Mouse (Mus musculus) neural tube, embryonic 14.5 days (tissue): ENCODE results near the gene Trim72. TPM values are rescaled to one million over a fixed set of nuclear protein-coding genes. Genes with fewer than 3 reads are reported as not detected.

Experiments used
- ATAC-seq: fragments of 200-750 bp; cut with Nextera tagmentation; 2 replicates; pipeline ENCODE4 v1.8.0; 2017; ENCODE audit warnings: low read depth, mild to moderate bottlenecking, moderate TSS enrichment, moderate library complexity
- H3K27ac ChIP-seq: fragments of 300-500 bp; sonication (generic); 2 replicates; pipeline ENCODE4 v1.5.1; 2014; ENCODE audit warnings: low read depth, mild to moderate bottlenecking, control low read depth, low read length, moderate library complexity, mixed read lengths
- H3K27me3 ChIP-seq: fragments of 300-500 bp; sonication (generic); 2 replicates; pipeline ENCODE4 v1.6.1; 2014; ENCODE audit warnings: low read length; ENCODE audit not compliant: control insufficient read depth, insufficient read depth
- H3K36me3 ChIP-seq: fragments of 300-500 bp; sonication (generic); 2 replicates; pipeline ENCODE4 v1.6.1; 2014; ENCODE audit warnings: low read length, mixed read lengths; ENCODE audit not compliant: control insufficient read depth, insufficient read depth
- H3K4me1 ChIP-seq: fragments of 300-500 bp; sonication (generic); 2 replicates; pipeline ENCODE4 v1.6.1; 2014; ENCODE audit warnings: low read length; ENCODE audit not compliant: control insufficient read depth, insufficient read depth
- H3K4me2 ChIP-seq: fragments of 300-500 bp; sonication (generic); 2 replicates; pipeline ENCODE4 v1.6.1; 2014; ENCODE audit warnings: mild to moderate bottlenecking, low read depth, low read length, control low read depth
- H3K4me3 ChIP-seq: fragments of 300-500 bp; sonication (generic); 2 replicates; pipeline ENCODE4 v1.5.1; 2014; ENCODE audit warnings: low read depth, low read length, control low read depth, mixed read lengths
- H3K9ac ChIP-seq: fragments of 300-500 bp; sonication (generic); replicated peaks from 2 replicates; pipeline ENCODE4 v1.6.1; 2014; ENCODE audit warnings: low read depth, mild to moderate bottlenecking, control low read depth, low read length, mixed read lengths
- H3K9me3 ChIP-seq: fragments of 300-500 bp; sonication (generic); 2 replicates; pipeline ENCODE4 v1.6.1; 2016; ENCODE audit warnings: low read length; ENCODE audit not compliant: control insufficient read depth
- WGBS: fragments of 180-500 bp; shearing (Covaris S2); extraction: QIAGEN DNeasy Blood & Tissue Kit; methylation state at CpG from one replicate; pipeline ENCODE4 v1.1.7; 2014; 5-methylcytosine and 5-hydroxymethylcytosine counted together
- polyA plus RNA-seq: library from polyadenylated mRNA; unstranded; fragments of >200 nt; fragmentation: Nextera tagmentation; extraction: Ambion mirVana; gene quantifications from 2 replicates; pipeline ENCODE4 v1.2.1, GENCODE M21; 2014

The Trim72 gene
- not detected in 2 replicates for polyA plus RNA-seq

GRCm38 (mm10) chr7:128003688-128004087 lies at the start of gene Trim72:
Gene Trim72 (plus strand): TSS chr7:128003949.
- no peak for ATAC-seq
- WGBS: 86% methylated on average over 2 of the region's 2 CpGs
- H3K9me3 ChIP-seq: no peaks in the 10 kb centered on the region
- H3K4me2 ChIP-seq: no peak within 1 kb of the TSS
- H3K36me3 ChIP-seq: no peaks in the 10 kb centered on the region
- H3K9ac ChIP-seq: no peak within 1 kb of the TSS
- no peak within 1 kb of the TSS for H3K27ac ChIP-seq
- H3K4me1 ChIP-seq: no peaks in the 10 kb centered on the region
- H3K4me3 ChIP-seq: no peak within 1 kb of the TSS
- no peaks in the 10 kb centered on the region for H3K27me3 ChIP-seq

- H3K36me3 ChIP-seq: no peaks in the 10 kb centered on the region
- H3K9me3 ChIP-seq: no peaks in the 10 kb centered on the region
- no peak overlapping the region for H3K27ac ChIP-seq
- H3K9ac ChIP-seq: no peak overlapping the region
- H3K4me2 ChIP-seq: no peak overlapping the region
- no peak overlapping the region for H3K4me3 ChIP-seq
- no peaks in the 10 kb centered on the region for H3K4me1 ChIP-seq
- no peaks in the 10 kb centered on the region for H3K27me3 ChIP-seq
- no peak for ATAC-seq
- 61% methylated on average over 5 of the region's 5 CpGs for WGBS
Observed at GRCm38 (mm10) chr7:127959364-127959763, 44.4 kb upstream of the Trim72 start.

- H3K4me2 ChIP-seq: peak overlapping the region; percentile 71
- H3K27me3 ChIP-seq: no peaks in the 10 kb centered on the region; the same call in 1 of the 2 replicates
- ATAC-seq: no peak; the same call in 1 of the 2 replicates
- H3K27ac ChIP-seq: peak overlapping the region; percentile 98
- H3K4me1 ChIP-seq: peaks cover 12% of the 10 kb centered on the region
- H3K4me3 ChIP-seq: peak overlapping the region; percentile 98
- 11% methylated on average over 10 of the region's 10 CpGs for WGBS
- peak overlapping the region; percentile 98 for H3K9ac ChIP-seq
- H3K36me3 ChIP-seq: peaks cover 15% of the 10 kb centered on the region
- no peaks in the 10 kb centered on the region for H3K9me3 ChIP-seq
Observed at GRCm38 (mm10) chr7:127966371-127966918, 37.3 kb upstream of the Trim72 start.

- peaks cover 12% of the 10 kb centered on the region for H3K4me1 ChIP-seq
- H3K27ac ChIP-seq: peak within 1 kb of the TSS; percentile 98
- under 1% methylated on average over 92 of the region's 92 CpGs for WGBS
- ATAC-seq: peak; percentile 93
- peaks cover 23% of the 10 kb centered on the region for H3K36me3 ChIP-seq
- peak within 1 kb of the TSS; percentile 98 for H3K9ac ChIP-seq
- H3K4me3 ChIP-seq: peak within 1 kb of the TSS; percentile 98
- peak within 1 kb of the TSS; percentile 98 for H3K4me2 ChIP-seq
- H3K27me3 ChIP-seq: no peaks in the 10 kb centered on the region; the same call in 1 of the 2 replicates
- H3K9me3 ChIP-seq: no peaks in the 10 kb centered on the region
Observed at GRCm38 (mm10) chr7:127967004-127967921, 36.5 kb upstream of the Trim72 start, which contains the start of gene Fus. Gene Fus (plus strand): TSS chr7:127967457.

- peak overlapping the region; percentile 98 for H3K27ac ChIP-seq
- ATAC-seq: no peak
- H3K4me2 ChIP-seq: peak overlapping the region; percentile 98
- no peaks in the 10 kb centered on the region; the same call in 1 of the 2 replicates for H3K27me3 ChIP-seq
- H3K4me1 ChIP-seq: peaks cover 12% of the 10 kb centered on the region
- peak overlapping the region; percentile 98 for H3K4me3 ChIP-seq
- no peaks in the 10 kb centered on the region for H3K9me3 ChIP-seq
- H3K9ac ChIP-seq: peak overlapping the region; percentile 98
- H3K36me3 ChIP-seq: peaks cover 32% of the 10 kb centered on the region
- 2% methylated on average over 42 of the region's 42 CpGs for WGBS
Observed at GRCm38 (mm10) chr7:127967922-127968828, 35.6 kb upstream of the Trim72 start.

- Histone ChIP-seq H3K4me2 (no peak overlapping the region), H3K27ac (0 out of 2 replicates have a peak overlapping the region, but pooled peaks have one; percentile 23), H3K9me3 (no peaks in the 10 kb centered on the region), H3K9ac (no peak overlapping the region), H3K27me3 (no peaks in the 10 kb centered on the region), H3K4me1 (peaks cover 2% of the 10 kb centered on the region; the same call in 1 of the 2 replicates), H3K4me3 (no peak overlapping the region), H3K36me3 (peaks cover 88% of the 10 kb centered on the region)
- no peak for ATAC-seq
- WGBS: 92% methylated on average over 2 of the region's 2 CpGs
Observed at GRCm38 (mm10) chr7:127974413-127974930, 29.3 kb upstream of the Trim72 start.

- H3K4me1 ChIP-seq: no peaks in the 10 kb centered on the region
- H3K36me3 ChIP-seq: peaks cover 91% of the 10 kb centered on the region
- no peaks in the 10 kb centered on the region for H3K9me3 ChIP-seq
- no peak overlapping the region for H3K4me3 ChIP-seq
- no peaks in the 10 kb centered on the region for H3K27me3 ChIP-seq
- H3K9ac ChIP-seq: no peak overlapping the region
- 96% methylated on average over 2 of the region's 2 CpGs for WGBS
- no peak overlapping the region for H3K27ac ChIP-seq
- no peak overlapping the region for H3K4me2 ChIP-seq
- ATAC-seq: no peak
Observed at GRCm38 (mm10) chr7:127978856-127979255, 24.9 kb upstream of the Trim72 start.

GRCm38 (mm10) chr7:127980606-127981005 lies 23.1 kb upstream of the Trim72 start:
- no peak overlapping the region for H3K4me3 ChIP-seq
- no peaks in the 10 kb centered on the region for H3K4me1 ChIP-seq
- no peaks in the 10 kb centered on the region for H3K27me3 ChIP-seq
- no peak for ATAC-seq
- H3K4me2 ChIP-seq: no peak overlapping the region
- H3K27ac ChIP-seq: no peak overlapping the region
- H3K9ac ChIP-seq: no peak overlapping the region
- WGBS: 92% methylated on average over 3 of the region's 3 CpGs
- H3K9me3 ChIP-seq: no peaks in the 10 kb centered on the region
- peaks cover 85% of the 10 kb centered on the region for H3K36me3 ChIP-seq
